Comparison of ENCODE assay signal across 8 mouse cellular contexts in genomic region chr9:103201561-103202260, GRCm38 (mm10). TPM values are rescaled to one million over a fixed set of nuclear protein-coding genes. Genes with fewer than 3 reads are reported as not detected.
A peak's percentile ranks its signal among the peaks of the same experiment; 100 is the strongest.
DNase-seq lines count a peak whose midpoint lies in the region; ATAC-seq and TF ChIP-seq lines count a peak whose summit lies in the region.

Gene Srprb, minus strand, starts transcription at chr9:103202137.

- peak within 1 kb of the TSS; percentile 92 for H3K9ac ChIP-seq in embryonic facial prominence, embryonic 13.5 days
- peak within 1 kb of the TSS; percentile 89 for H3K9ac ChIP-seq in limb, embryonic 12.5 days (replicated peaks)
- peak within 1 kb of the TSS; percentile 43 for H3K9ac ChIP-seq in midbrain, embryonic 15.5 days

- TF ChIP-seq POLR2A in kidney, adult 2 months (IDR thresholded peaks at IDR 0.05; ENCODE audit: low read depth, low read length): no peak
- no peak for TF ChIP-seq POLR2A in spleen, adult 2 months (IDR thresholded peaks at IDR 0.05; ENCODE audit: low read depth, low read length)

- peak; percentile 92 for ATAC-seq in embryonic facial prominence, embryonic 13.5 days (ENCODE audit: insufficient number of reproducible peaks, insufficient read depth, low FRiP score, low TSS enrichment, low read depth)
- peak; percentile 96 for ATAC-seq in limb, embryonic 12.5 days (ENCODE audit: insufficient number of reproducible peaks, insufficient read depth, low FRiP score, low TSS enrichment, low read depth)
- ATAC-seq in midbrain, embryonic 15.5 days (replicated peaks): peak; percentile 98

- DNase-seq in 3134 (ENCODE audit: extremely low read depth, insufficient read length, low spot score): peak; percentile 87
- peak; percentile 96 to 97 for DNase-seq in adrenal gland, postnatal 36 days
- peak; percentile 95 to 97 for DNase-seq in heart, adult 18-20 months
- peak; percentile 96 for DNase-seq in kidney, adult 2 months
- peak; percentile 75 to 96 for DNase-seq in spleen, adult 2 months (ENCODE audit: low read depth in 1 of 2, low spot score in 2 of 2)

- peaks cover 24% of the 10 kb centered on the region for H3K36me3 ChIP-seq in embryonic facial prominence, embryonic 13.5 days
- no peaks in the 10 kb centered on the region for H3K36me3 ChIP-seq in kidney, adult 2 months (ENCODE audit: control insufficient read depth, insufficient read depth, low read length)
- H3K36me3 ChIP-seq in limb, embryonic 12.5 days: peaks cover 29% of the 10 kb centered on the region
- peaks cover 15% of the 10 kb centered on the region for H3K36me3 ChIP-seq in midbrain, embryonic 15.5 days (replicated peaks)
- peaks cover 9% of the 10 kb centered on the region for H3K36me3 ChIP-seq in spleen, adult 2 months (ENCODE audit: control insufficient read depth, insufficient read depth, low read length)

- H3K4me2 ChIP-seq in embryonic facial prominence, embryonic 13.5 days: peak within 1 kb of the TSS; percentile 60
- H3K4me2 ChIP-seq in limb, embryonic 12.5 days: peak within 1 kb of the TSS; percentile 70
- H3K4me2 ChIP-seq in midbrain, embryonic 15.5 days: peak within 1 kb of the TSS; percentile 60

- under 1% methylated on average over 45 of the region's 45 CpGs for whole genome bisulfite sequencing in embryonic facial prominence, embryonic 13.5 days
- under 1% methylated on average over 45 of the region's 45 CpGs for WGBS in kidney, adult 2 months
- under 1% methylated on average over 45 of the region's 45 CpGs for WGBS in limb, embryonic 12.5 days
- under 1% methylated on average over 45 of the region's 45 CpGs for WGBS in midbrain, embryonic 15.5 days
- under 1% methylated on average over 45 of the region's 45 CpGs for WGBS in spleen, adult 2 months

- peaks cover 3% of the 10 kb centered on the region; the same call in 1 of the 2 replicates for H3K4me1 ChIP-seq in embryonic facial prominence, embryonic 13.5 days
- H3K4me1 ChIP-seq in kidney, adult 2 months (ENCODE audit: control insufficient read depth, insufficient read depth, low read length): peaks cover 3% of the 10 kb centered on the region; the same call in 1 of the 2 replicates
- no peaks in the 10 kb centered on the region; the same call in 1 of the 2 replicates for H3K4me1 ChIP-seq in limb, embryonic 12.5 days (replicated peaks)
- H3K4me1 ChIP-seq in midbrain, embryonic 15.5 days: peaks cover 10% of the 10 kb centered on the region
- no peaks in the 10 kb centered on the region for H3K4me1 ChIP-seq in spleen, adult 2 months (ENCODE audit: control insufficient read depth, insufficient read depth, insufficient read length)

- no peaks in the 10 kb centered on the region for H3K9me3 ChIP-seq in embryonic facial prominence, embryonic 13.5 days
- no peaks in the 10 kb centered on the region for H3K9me3 ChIP-seq in limb, embryonic 12.5 days
- no peaks in the 10 kb centered on the region for H3K9me3 ChIP-seq in midbrain, embryonic 15.5 days

- H3K27ac ChIP-seq in embryonic facial prominence, embryonic 13.5 days: peak within 1 kb of the TSS; percentile 89
- peak within 1 kb of the TSS; percentile 24; the same call in 1 of the 2 replicates for H3K27ac ChIP-seq in kidney, adult 2 months (ENCODE audit: insufficient read depth, low read depth, low read length)
- H3K27ac ChIP-seq in limb, embryonic 12.5 days: peak within 1 kb of the TSS; percentile 89
- peak within 1 kb of the TSS; percentile 81 for H3K27ac ChIP-seq in midbrain, embryonic 15.5 days
- H3K27ac ChIP-seq in spleen, adult 2 months (ENCODE audit: insufficient read depth, low read length): peak within 1 kb of the TSS; percentile 68

- H3K4me3 ChIP-seq in embryonic facial prominence, embryonic 13.5 days: peak within 1 kb of the TSS; percentile 86
- peak within 1 kb of the TSS; percentile 93 for H3K4me3 ChIP-seq in kidney, adult 2 months (ENCODE audit: insufficient read depth, low read depth, low read length)
- peak within 1 kb of the TSS; percentile 80 for H3K4me3 ChIP-seq in limb, embryonic 12.5 days (replicated peaks)
- peak within 1 kb of the TSS; percentile 75 for H3K4me3 ChIP-seq in midbrain, embryonic 15.5 days
- peak within 1 kb of the TSS; percentile 99 for H3K4me3 ChIP-seq in spleen, adult 2 months (ENCODE audit: extremely low read depth, insufficient read depth, insufficient read length)

- no peak for TF ChIP-seq CTCF in kidney, adult 2 months (conservative IDR thresholded peaks at IDR 0.05; ENCODE audit: insufficient read depth, insufficient read length, low read depth, low read length)
- no peak for TF ChIP-seq CTCF in spleen, adult 2 months (IDR thresholded peaks at IDR 0.05; ENCODE audit: extremely low read depth, insufficient read depth, insufficient read length, insufficient replicate concordance)

- no peaks in the 10 kb centered on the region for H3K27me3 ChIP-seq in embryonic facial prominence, embryonic 13.5 days
- H3K27me3 ChIP-seq in kidney, adult 2 months (replicated peaks; ENCODE audit: control insufficient read depth, insufficient read depth, low read length): no peaks in the 10 kb centered on the region
- no peaks in the 10 kb centered on the region for H3K27me3 ChIP-seq in limb, embryonic 12.5 days
- no peaks in the 10 kb centered on the region for H3K27me3 ChIP-seq in midbrain, embryonic 15.5 days (replicated peaks)
- no peaks in the 10 kb centered on the region for H3K27me3 ChIP-seq in spleen, adult 2 months (ENCODE audit: control insufficient read depth, insufficient read depth, low read length)

RNA-seq across cellular contexts. Expression of gene Srprb, which starts in this region (rescaled TPM):
- 10 to 100 TPM; 44.0 to 49.8 TPM for total RNA-seq in adrenal gland, postnatal 36 days (2021)
- polyA plus RNA-seq in embryonic facial prominence, embryonic 13.5 days (2015; fragmentation: Nextera tagmentation; extraction: Ambion mirVana): 63.4 and 65.4 TPM in 2 replicates
- total RNA-seq in heart, adult 18-20 months (2021): 10 to 100 TPM; 19.3 to 23.4 TPM
- polyA plus RNA-seq in kidney, adult 2 months (2012; rRNA removed): 35.4 and 44.4 TPM in 2 replicates
- 55.1 and 58.0 TPM in 2 replicates for polyA plus RNA-seq in limb, embryonic 12.5 days (2016; fragmentation: Nextera tagmentation; extraction: Ambion mirVana)
- 59.3 and 59.8 TPM in 2 replicates for polyA plus RNA-seq in midbrain, embryonic 15.5 days (2015; fragmentation: Nextera tagmentation; extraction: Ambion mirVana)
- polyA plus RNA-seq in spleen, adult 2 months (2012; rRNA removed): 21.2 and 28.4 TPM in 2 replicates

Comparison
In these comparisons a context has a peak if more than half of its experiments do, and no peak if none do; other contexts are left out.
1. Peak in every context shown above with its lines: DNase-seq, ATAC-seq, H3K4me3 ChIP-seq and H3K27ac ChIP-seq.
2. H3K27ac ChIP-seq: peak in every context shown above with its lines; median percentile 89 in embryonic facial prominence, embryonic 13.5 days; 89 in limb, embryonic 12.5 days; 81 in midbrain, embryonic 15.5 days; 68 in spleen, adult 2 months; 24 in kidney, adult 2 months.